Mouse (Mus musculus): Measurements from ENCODE around the gene Aanat. TPM values are rescaled to one million over a fixed set of nuclear protein-coding genes. Genes with fewer than 3 reads are reported as not detected.

The Aanat gene
- total and polyA plus RNA-seq, 3 experiments: not detected

DNA sequence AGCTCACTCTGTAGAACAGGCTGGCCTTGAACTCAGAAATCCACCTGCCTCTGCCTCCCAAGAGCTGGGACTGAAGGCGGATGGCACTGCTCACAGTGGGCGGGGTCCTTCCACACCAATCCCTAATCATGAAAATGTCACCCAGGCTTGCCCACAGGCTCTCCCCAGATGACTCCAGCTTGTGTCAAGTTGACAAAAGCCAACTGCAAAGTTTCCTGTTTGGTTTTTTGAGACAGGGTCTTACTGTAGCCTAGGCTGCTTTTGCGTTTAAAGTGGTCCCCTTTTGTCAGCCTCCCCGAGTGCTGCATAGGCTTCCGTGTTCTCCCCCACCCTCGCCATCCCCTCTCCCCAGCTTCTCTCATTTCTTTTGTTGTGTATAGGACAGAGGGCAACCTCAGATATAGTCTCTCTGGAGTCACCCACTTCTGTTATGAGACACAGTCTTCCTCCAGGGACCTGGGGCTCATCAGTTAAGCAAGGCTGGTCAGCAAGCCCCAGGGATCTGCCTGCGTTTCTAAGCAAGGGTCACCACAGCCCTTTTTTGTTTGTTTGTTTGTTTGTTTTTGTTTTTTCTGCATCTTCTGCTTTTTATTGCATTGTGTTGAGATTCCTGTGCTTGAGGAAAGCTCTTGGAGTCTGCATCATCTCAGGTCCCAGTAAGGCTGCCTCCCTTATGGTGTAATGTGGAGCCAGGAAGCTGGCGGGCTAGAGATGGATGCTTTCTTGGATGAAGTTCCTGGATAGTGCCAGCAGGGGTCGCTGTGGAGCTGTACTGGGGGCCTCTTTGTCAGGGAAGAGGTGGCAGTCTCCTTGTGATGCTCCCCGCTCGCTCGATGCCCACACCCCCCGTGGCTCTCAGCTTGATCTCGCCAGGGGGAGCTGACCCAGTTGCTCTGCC, 56.7 kb downstream of the Aanat start:
- peak; percentile 76 for DNase-seq (ENCODE audit: low spot score)
- ATAC-seq (ENCODE audit: extremely low read depth, insufficient number of reproducible peaks, low FRiP score, poor library complexity, severe bottlenecking): peak; percentile 40; the same call in 1 of the 2 replicates
- H3K9me3 ChIP-seq (replicated peaks): peaks cover 6% of the 10 kb centered on the region
- TF ChIP-seq GATA2 (IDR thresholded peaks at IDR 0.05; ENCODE audit: borderline replicate concordance, low read depth, low read length): no peak
- TF ChIP-seq CTCF (IDR thresholded peaks at IDR 0.05; ENCODE audit: low read depth, low read length): peak; percentile 87
- no peak overlapping the region for H3K4me3 ChIP-seq (ENCODE audit: low read depth, low read length)
- H3K36me3 ChIP-seq (replicated peaks): no peaks in the 10 kb centered on the region
- H3K27me3 ChIP-seq (ENCODE audit: insufficient read depth, low read length): peaks cover 39% of the 10 kb centered on the region
- peaks cover 43% of the 10 kb centered on the region for H3K4me1 ChIP-seq (ENCODE audit: insufficient read depth, low read depth, low read length)

DNA sequence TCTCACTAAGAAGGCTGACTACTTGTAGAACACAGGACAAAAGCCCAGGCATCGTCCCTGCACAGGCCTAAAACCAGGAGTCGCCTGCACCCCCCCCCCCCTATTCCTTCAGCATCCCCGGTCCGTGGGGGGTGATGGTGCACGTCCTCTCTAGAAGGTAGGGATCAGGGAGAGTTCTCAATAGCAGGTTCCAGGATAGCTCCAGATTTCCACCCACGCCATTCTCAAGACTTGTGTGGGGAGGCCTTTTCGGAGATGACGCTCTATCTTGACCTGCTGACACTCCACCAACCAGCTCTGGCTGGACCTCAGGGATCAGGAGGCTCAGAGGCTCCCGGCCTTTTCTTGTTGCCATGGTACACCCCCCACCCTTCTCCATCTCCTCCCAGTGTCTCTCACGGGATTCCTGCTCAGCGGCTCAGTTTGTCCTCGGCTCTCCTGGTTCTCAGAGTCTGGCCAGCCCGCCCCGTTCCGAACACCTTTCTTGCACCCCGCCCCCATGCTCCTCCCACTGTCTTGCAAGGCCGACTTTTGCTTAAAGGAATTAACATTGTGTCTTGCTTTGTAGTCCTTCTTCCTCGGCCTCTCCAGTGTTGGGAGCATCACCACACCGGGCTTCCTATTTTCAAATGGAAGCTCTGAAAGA, 57.5 kb downstream of the Aanat start:
- Histone ChIP-seq H3K27me3 (ENCODE audit: insufficient read depth, low read length) (peaks cover 36% of the 10 kb centered on the region), H3K4me1 (ENCODE audit: insufficient read depth, low read depth, low read length) (peaks cover 51% of the 10 kb centered on the region), H3K4me3 (ENCODE audit: low read depth, low read length) (no peak overlapping the region), H3K36me3 (replicated peaks) (no peaks in the 10 kb centered on the region), H3K9me3 (replicated peaks) (peaks cover 2% of the 10 kb centered on the region)
- no peak for DNase-seq (ENCODE audit: low spot score)
- TF ChIP-seq POLR2AphosphoS5 (IDR thresholded peaks at IDR 0.05; ENCODE audit: insufficient replicate concordance, low read depth, low read length): no peak
- TF ChIP-seq GATA2 (IDR thresholded peaks at IDR 0.05; ENCODE audit: borderline replicate concordance, low read depth, low read length): no peak
- no peak for TF ChIP-seq CTCF (IDR thresholded peaks at IDR 0.05; ENCODE audit: low read depth, low read length)
- no peak for TF ChIP-seq GATA1 (IDR thresholded peaks at IDR 0.05; ENCODE audit: borderline replicate concordance, low read length)
- no peak for TF ChIP-seq TAL1 (conservative IDR thresholded peaks at IDR 0.05; ENCODE audit: low read depth, low read length)
- ATAC-seq (ENCODE audit: extremely low read depth, insufficient number of reproducible peaks, low FRiP score, poor library complexity, severe bottlenecking): no peak

- Histone ChIP-seq H3K4me1 (ENCODE audit: insufficient read depth, low read depth, low read length) (peaks cover 59% of the 10 kb centered on the region), H3K36me3 (replicated peaks) (no peaks in the 10 kb centered on the region), H3K27me3 (ENCODE audit: insufficient read depth, low read length) (peaks cover 43% of the 10 kb centered on the region), H3K4me3 (ENCODE audit: low read depth, low read length) (no peak overlapping the region), H3K9me3 (replicated peaks) (no peaks in the 10 kb centered on the region)
- no peak for DNase-seq (ENCODE audit: low spot score)
- TF ChIP-seq TAL1 (conservative IDR thresholded peaks at IDR 0.05; ENCODE audit: low read depth, low read length) (no peak), GATA2 (IDR thresholded peaks at IDR 0.05; ENCODE audit: borderline replicate concordance, low read depth, low read length) (no peak), GATA1 (IDR thresholded peaks at IDR 0.05; ENCODE audit: borderline replicate concordance, low read length) (no peak), CTCF (IDR thresholded peaks at IDR 0.05; ENCODE audit: low read depth, low read length) (no peak), POLR2AphosphoS5 (IDR thresholded peaks at IDR 0.05; ENCODE audit: insufficient replicate concordance, low read depth, low read length) (no peak)
- no peak for ATAC-seq (ENCODE audit: extremely low read depth, insufficient number of reproducible peaks, low FRiP score, poor library complexity, severe bottlenecking)
Observed at GRCm38 (mm10) chr11:116644225-116645112, 58.2 kb downstream of the Aanat start.

DNA sequence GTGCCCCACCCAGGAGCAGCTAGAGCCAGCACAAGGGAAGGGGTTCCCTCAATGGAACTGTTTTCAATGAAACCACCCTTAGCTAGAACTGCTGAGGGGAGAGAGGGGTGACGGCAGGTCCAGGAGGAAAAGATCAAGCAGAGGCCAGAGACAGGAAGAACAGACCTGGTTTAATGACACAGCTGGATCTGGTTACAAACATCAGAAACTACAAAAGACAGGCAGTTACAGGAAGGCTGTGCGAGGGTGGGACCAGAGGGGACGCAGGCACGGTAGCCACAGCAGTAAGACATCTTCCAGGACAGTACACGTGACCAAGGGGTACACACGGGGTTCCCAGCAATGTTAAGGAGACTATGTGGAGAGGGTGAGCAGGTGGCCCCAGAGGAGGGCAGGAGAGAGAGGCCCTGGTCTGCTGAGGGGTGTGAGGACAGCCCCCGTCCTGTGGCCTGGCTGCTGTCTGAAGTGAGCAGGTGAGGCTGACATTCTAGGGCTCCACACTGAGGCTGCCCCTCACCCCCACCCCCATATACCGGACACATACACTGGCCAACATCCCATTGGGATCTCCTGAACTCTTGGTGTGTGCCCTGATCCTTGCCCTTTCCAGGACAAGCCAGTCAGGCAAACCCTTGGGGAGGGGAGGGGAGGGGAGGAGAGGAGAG, 59.3 kb downstream of the Aanat start:
- Histone ChIP-seq H3K9me3 (replicated peaks) (no peaks in the 10 kb centered on the region), H3K4me3 (ENCODE audit: low read depth, low read length) (peak overlapping the region; percentile 11; the same call in 1 of the 2 replicates), H3K36me3 (replicated peaks) (no peaks in the 10 kb centered on the region), H3K4me1 (ENCODE audit: insufficient read depth, low read depth, low read length) (peaks cover 62% of the 10 kb centered on the region), H3K27me3 (ENCODE audit: insufficient read depth, low read length) (peaks cover 45% of the 10 kb centered on the region)
- no peak for DNase-seq (ENCODE audit: low spot score)
- no peak for TF ChIP-seq GATA1 (IDR thresholded peaks at IDR 0.05; ENCODE audit: borderline replicate concordance, low read length)
- no peak for ATAC-seq (ENCODE audit: extremely low read depth, insufficient number of reproducible peaks, low FRiP score, poor library complexity, severe bottlenecking)

- ATAC-seq (ENCODE audit: extremely low read depth, insufficient number of reproducible peaks, low FRiP score, poor library complexity, severe bottlenecking) (no peak), DNase-seq (ENCODE audit: low spot score) (no peak)
- Histone ChIP-seq H3K4me3 (ENCODE audit: low read depth, low read length) (no peak overlapping the region; the same call in 1 of the 2 replicates), H3K9me3 (replicated peaks) (no peaks in the 10 kb centered on the region), H3K36me3 (replicated peaks) (no peaks in the 10 kb centered on the region), H3K4me1 (ENCODE audit: insufficient read depth, low read depth, low read length) (peaks cover 61% of the 10 kb centered on the region), H3K27me3 (ENCODE audit: insufficient read depth, low read length) (peaks cover 42% of the 10 kb centered on the region)
- TF ChIP-seq POLR2AphosphoS5 (IDR thresholded peaks at IDR 0.05; ENCODE audit: insufficient replicate concordance, low read depth, low read length) (no peak), CTCF (IDR thresholded peaks at IDR 0.05; ENCODE audit: low read depth, low read length) (no peak)
Observed at GRCm38 (mm10) chr11:116646136-116646535, 59.9 kb downstream of the Aanat start.

- no peak for DNase-seq (ENCODE audit: low spot score)
- Histone ChIP-seq H3K4me1 (ENCODE audit: insufficient read depth, low read depth, low read length) (peaks cover 60% of the 10 kb centered on the region), H3K27me3 (ENCODE audit: insufficient read depth, low read length) (peaks cover 44% of the 10 kb centered on the region)
Observed at GRCm38 (mm10) chr11:116646771-116647170, 60.5 kb downstream of the Aanat start.

More at GRCm38 (mm10) chr11:116646771-116647170, 60.5 kb downstream of the Aanat start:
- Histone ChIP-seq H3K4me3 (ENCODE audit: low read depth, low read length) (peak overlapping the region; percentile 65; the same call in 1 of the 2 replicates), H3K36me3 (replicated peaks) (no peaks in the 10 kb centered on the region), H3K9me3 (replicated peaks) (no peaks in the 10 kb centered on the region)
- TF ChIP-seq POLR2AphosphoS5 (IDR thresholded peaks at IDR 0.05; ENCODE audit: insufficient replicate concordance, low read depth, low read length) (no peak), GATA1 (IDR thresholded peaks at IDR 0.05; ENCODE audit: borderline replicate concordance, low read length) (no peak), CTCF (IDR thresholded peaks at IDR 0.05; ENCODE audit: low read depth, low read length) (no peak), GATA2 (IDR thresholded peaks at IDR 0.05; ENCODE audit: borderline replicate concordance, low read depth, low read length) (no peak), TAL1 (conservative IDR thresholded peaks at IDR 0.05; ENCODE audit: low read depth, low read length) (no peak)
- no peak for ATAC-seq (ENCODE audit: extremely low read depth, insufficient number of reproducible peaks, low FRiP score, poor library complexity, severe bottlenecking)

Data from G1E (cell line).